Mouse (Mus musculus): ENCODE measurements at regions not wholly inside any gene's neighbourhood (a gene's known extent, or its start where the extent isn't known, plus 50 kb on each side); places are given as distances from the start of the nearest gene placed in this dataset.

GRCm38 (mm10) chr6:7790040-7790439, 54.6 kb upstream of the C1galt1 start:
- Histone ChIP-seq H3K4me3 (ENCODE audit: control insufficient read depth, low read depth, low read length) (no peak overlapping the region), H3K27ac (ENCODE audit: control insufficient read depth, insufficient read depth, low read depth, low read length) (no peak overlapping the region), H3K27me3 (ENCODE audit: control insufficient read depth, insufficient read depth, low read length) (no peaks in the 10 kb centered on the region), H3K36me3 (ENCODE audit: control insufficient read depth, insufficient read depth, low read length) (no peaks in the 10 kb centered on the region), H3K4me1 (ENCODE audit: control insufficient read depth, insufficient read depth, low read length) (no peaks in the 10 kb centered on the region)
- no peak for TF ChIP-seq POLR2A (IDR thresholded peaks at IDR 0.05; ENCODE audit: control insufficient read depth, low read depth, low read length)
- TF ChIP-seq CTCF (IDR thresholded peaks at IDR 0.05; ENCODE audit: control insufficient read depth, insufficient read depth, insufficient replicate concordance, low read depth, low read length) = no peak

- Histone ChIP-seq H3K27me3 (ENCODE audit: control insufficient read depth, insufficient read depth, low read length) (no peaks in the 10 kb centered on the region), H3K4me1 (ENCODE audit: control insufficient read depth, insufficient read depth, low read length) (no peaks in the 10 kb centered on the region)
These were observed 55.6 kb upstream of the C1galt1 start for GRCm38 (mm10) chr6:7789071-7789470.

GRCm38 (mm10) chr6:7785407-7785806, 59.2 kb upstream of the C1galt1 start:
- Histone ChIP-seq H3K27me3 (ENCODE audit: control insufficient read depth, insufficient read depth, low read length) (no peaks in the 10 kb centered on the region), H3K27ac (ENCODE audit: control insufficient read depth, insufficient read depth, low read depth, low read length) (no peak overlapping the region), H3K36me3 (ENCODE audit: control insufficient read depth, insufficient read depth, low read length) (no peaks in the 10 kb centered on the region), H3K4me3 (ENCODE audit: control insufficient read depth, low read depth, low read length) (no peak overlapping the region), H3K4me1 (ENCODE audit: control insufficient read depth, insufficient read depth, low read length) (no peaks in the 10 kb centered on the region)
- no peak for TF ChIP-seq CTCF (IDR thresholded peaks at IDR 0.05; ENCODE audit: control insufficient read depth, insufficient read depth, insufficient replicate concordance, low read depth, low read length)
- TF ChIP-seq POLR2A (IDR thresholded peaks at IDR 0.05; ENCODE audit: control insufficient read depth, low read depth, low read length) = no peak

More at GRCm38 (mm10) chr6:7789071-7789470, 55.6 kb upstream of the C1galt1 start:
- no peaks in the 10 kb centered on the region for H3K36me3 ChIP-seq (ENCODE audit: control insufficient read depth, insufficient read depth, low read length)
- no peak overlapping the region for H3K27ac ChIP-seq (ENCODE audit: control insufficient read depth, insufficient read depth, low read depth, low read length)
- TF ChIP-seq POLR2A (IDR thresholded peaks at IDR 0.05; ENCODE audit: control insufficient read depth, low read depth, low read length) (no peak), CTCF (IDR thresholded peaks at IDR 0.05; ENCODE audit: control insufficient read depth, insufficient read depth, insufficient replicate concordance, low read depth, low read length) (no peak)
- H3K4me3 ChIP-seq (ENCODE audit: control insufficient read depth, low read depth, low read length) = no peak overlapping the region

- TF ChIP-seq POLR2A (IDR thresholded peaks at IDR 0.05; ENCODE audit: control insufficient read depth, low read depth, low read length) = no peak
- no peak for TF ChIP-seq CTCF (IDR thresholded peaks at IDR 0.05; ENCODE audit: control insufficient read depth, insufficient read depth, insufficient replicate concordance, low read depth, low read length)
- Histone ChIP-seq H3K27me3 (ENCODE audit: control insufficient read depth, insufficient read depth, low read length) (no peaks in the 10 kb centered on the region), H3K4me1 (ENCODE audit: control insufficient read depth, insufficient read depth, low read length) (no peaks in the 10 kb centered on the region), H3K4me3 (ENCODE audit: control insufficient read depth, low read depth, low read length) (no peak overlapping the region), H3K27ac (ENCODE audit: control insufficient read depth, insufficient read depth, low read depth, low read length) (no peak overlapping the region), H3K36me3 (ENCODE audit: control insufficient read depth, insufficient read depth, low read length) (no peaks in the 10 kb centered on the region)
These were observed 61.6 kb upstream of the C1galt1 start for GRCm38 (mm10) chr6:7783059-7783458.

- Histone ChIP-seq H3K36me3 (ENCODE audit: control insufficient read depth, insufficient read depth, low read length) (no peaks in the 10 kb centered on the region), H3K4me1 (ENCODE audit: control insufficient read depth, insufficient read depth, low read length) (no peaks in the 10 kb centered on the region), H3K27me3 (ENCODE audit: control insufficient read depth, insufficient read depth, low read length) (no peaks in the 10 kb centered on the region), H3K27ac (ENCODE audit: control insufficient read depth, insufficient read depth, low read depth, low read length) (no peak overlapping the region), H3K4me3 (ENCODE audit: control insufficient read depth, low read depth, low read length) (no peak overlapping the region)
- no peak for TF ChIP-seq POLR2A (IDR thresholded peaks at IDR 0.05; ENCODE audit: control insufficient read depth, low read depth, low read length)
These were observed 64.7 kb upstream of the C1galt1 start for GRCm38 (mm10) chr6:7779959-7780358.

GRCm38 (mm10) chr6:7778642-7779404, 65.8 kb upstream of the C1galt1 start:
- no peak for TF ChIP-seq CTCF (IDR thresholded peaks at IDR 0.05; ENCODE audit: control insufficient read depth, insufficient read depth, insufficient replicate concordance, low read depth, low read length)
- TF ChIP-seq POLR2A (IDR thresholded peaks at IDR 0.05; ENCODE audit: control insufficient read depth, low read depth, low read length) = no peak
- Histone ChIP-seq H3K36me3 (ENCODE audit: control insufficient read depth, insufficient read depth, low read length) (no peaks in the 10 kb centered on the region), H3K4me3 (ENCODE audit: control insufficient read depth, low read depth, low read length) (no peak overlapping the region)

GRCm38 (mm10) chr6:7768421-7768820, 75.4 kb upstream of the Asns start:
- H3K27ac ChIP-seq (ENCODE audit: control insufficient read depth, insufficient read depth, low read depth, low read length) = no peak overlapping the region
- H3K4me1 ChIP-seq (ENCODE audit: control insufficient read depth, insufficient read depth, low read length) = no peaks in the 10 kb centered on the region
- TF ChIP-seq CTCF (IDR thresholded peaks at IDR 0.05; ENCODE audit: control insufficient read depth, insufficient read depth, insufficient replicate concordance, low read depth, low read length) = no peak
- TF ChIP-seq POLR2A (IDR thresholded peaks at IDR 0.05; ENCODE audit: control insufficient read depth, low read depth, low read length) = no peak
- no peaks in the 10 kb centered on the region for H3K27me3 ChIP-seq (ENCODE audit: control insufficient read depth, insufficient read depth, low read length)
- H3K36me3 ChIP-seq (ENCODE audit: control insufficient read depth, insufficient read depth, low read length) = no peaks in the 10 kb centered on the region
- H3K4me3 ChIP-seq (ENCODE audit: control insufficient read depth, low read depth, low read length) = no peak overlapping the region

More at GRCm38 (mm10) chr6:7778642-7779404, 65.8 kb upstream of the C1galt1 start:
- H3K27ac ChIP-seq (ENCODE audit: control insufficient read depth, insufficient read depth, low read depth, low read length) = no peak overlapping the region
- no peaks in the 10 kb centered on the region for H3K4me1 ChIP-seq (ENCODE audit: control insufficient read depth, insufficient read depth, low read length)
- H3K27me3 ChIP-seq (ENCODE audit: control insufficient read depth, insufficient read depth, low read length) = no peaks in the 10 kb centered on the region
